Mouse (Mus musculus): ENCODE data around the gene Ncor2.

The Ncor2 gene

DNA sequence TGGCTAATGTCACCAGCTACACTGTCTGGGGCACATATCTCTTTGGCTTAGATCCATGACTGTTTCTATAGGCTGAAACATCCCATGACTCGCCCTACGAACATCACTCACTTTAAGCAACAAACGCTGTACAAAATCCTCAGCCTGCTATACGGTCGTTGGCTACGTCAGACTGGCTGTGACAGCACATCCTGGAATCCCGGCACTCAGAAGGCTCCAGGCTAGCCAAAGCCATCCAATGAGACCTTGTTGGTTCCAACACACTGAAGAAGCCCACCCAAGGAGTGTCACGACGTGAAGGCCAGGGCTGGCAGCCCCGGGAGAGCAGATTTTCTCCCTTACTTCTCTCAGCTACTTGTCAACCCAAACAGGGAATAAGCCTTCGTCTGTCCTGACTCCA lies 82.7 kb downstream of the Ncor2 start:
- DNase-seq (ENCODE audit: inconsistent ontology term): no peak

DNA sequence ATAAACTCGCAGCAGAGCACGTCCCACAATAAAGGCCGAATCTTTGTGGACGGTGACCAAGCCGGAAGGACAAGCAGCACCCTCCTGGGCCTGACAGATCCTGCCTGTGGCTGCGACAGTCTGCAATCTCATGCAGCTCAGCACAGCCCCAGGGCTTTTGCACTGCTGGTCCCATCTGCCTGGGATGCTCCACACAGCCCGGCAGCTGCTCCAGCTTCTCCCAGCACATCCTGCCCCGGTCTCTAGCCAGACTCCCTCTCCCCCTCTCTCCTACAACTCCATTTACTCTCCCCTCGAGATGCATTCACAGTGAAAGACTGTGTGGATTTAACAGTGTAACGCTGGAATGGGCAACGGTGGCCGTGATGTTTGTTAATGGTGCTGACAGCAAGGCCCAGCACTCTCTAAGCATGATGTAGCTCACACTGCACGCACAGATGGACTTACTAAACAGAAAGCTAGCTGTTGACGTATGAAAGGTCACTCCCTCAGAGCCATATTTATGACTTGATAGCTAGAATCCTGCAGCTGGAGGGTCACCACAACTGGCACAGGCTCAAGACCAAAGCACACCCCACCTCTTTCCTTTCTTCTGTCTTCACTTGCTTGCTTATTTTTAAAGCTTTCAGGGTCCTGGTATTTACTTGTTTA lies 83.4 kb downstream of the Ncor2 start:
- no peak for DNase-seq (ENCODE audit: inconsistent ontology term)

DNA sequence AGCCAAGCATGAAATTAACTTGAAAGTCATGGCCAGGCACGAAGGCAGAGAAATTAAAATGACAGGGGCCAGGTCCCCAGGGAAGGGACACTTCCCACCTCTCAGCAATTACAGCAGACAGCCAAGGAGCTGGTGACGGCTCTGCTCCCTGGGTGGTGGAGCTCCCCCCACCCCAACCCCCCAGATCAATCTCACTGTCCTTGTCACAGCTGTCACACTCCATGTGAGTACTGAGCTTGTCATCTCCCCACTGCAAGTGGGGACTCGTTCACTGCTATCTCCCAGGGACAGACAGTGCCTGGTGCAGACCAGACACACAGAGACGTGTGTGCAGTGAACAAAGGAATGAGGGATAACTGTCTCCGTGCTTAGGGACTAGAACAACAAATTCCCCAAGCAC lies 85.2 kb downstream of the Ncor2 start:
- DNase-seq (ENCODE audit: inconsistent ontology term): no peak

DNA sequence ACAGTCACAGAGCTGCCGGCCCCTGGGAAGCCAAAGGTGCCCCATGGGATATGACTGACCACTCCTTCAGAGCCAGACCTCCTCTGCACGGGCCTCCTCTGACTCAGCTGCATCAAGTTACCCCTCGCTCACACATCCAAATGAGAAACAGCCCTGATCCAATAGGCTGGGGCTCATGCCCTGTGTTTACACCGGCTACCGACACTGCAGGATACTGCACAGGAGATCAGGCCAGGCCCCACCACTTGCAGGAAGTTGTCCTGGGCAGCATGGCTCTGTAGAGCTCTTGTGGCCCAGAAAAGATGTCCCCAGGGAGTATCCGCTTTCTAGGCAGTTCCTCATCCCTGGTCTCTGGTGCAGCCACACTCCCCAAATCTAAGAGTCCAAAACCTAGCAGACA lies 90.9 kb downstream of the Ncor2 start:
- DNase-seq (ENCODE audit: inconsistent ontology term): no peak

DNA sequence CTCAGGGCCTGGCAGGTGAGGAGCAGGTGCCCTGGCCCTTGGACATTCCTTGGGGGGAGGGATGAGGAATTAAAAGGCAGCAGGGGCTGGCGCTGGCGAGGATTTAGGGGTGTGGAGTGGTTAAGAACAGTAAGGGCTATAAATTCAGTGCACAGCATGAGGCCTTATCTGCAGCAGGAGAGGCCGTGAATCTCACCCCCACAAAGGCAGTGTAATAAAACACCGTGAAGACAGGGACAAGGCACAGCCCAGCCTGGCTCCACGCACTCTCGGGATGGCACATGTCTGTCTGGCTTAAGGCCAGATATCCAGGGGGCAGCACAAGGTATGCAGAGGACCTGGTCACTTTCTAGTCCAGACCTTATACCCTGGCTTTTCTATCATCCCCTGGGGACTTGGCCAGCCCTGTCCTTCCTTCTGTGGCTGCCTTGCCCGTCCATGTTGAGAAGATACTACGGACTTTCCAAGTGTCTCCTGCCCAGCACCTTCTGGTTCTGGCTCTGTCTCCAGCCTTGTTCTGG lies 93.9 kb downstream of the Ncor2 start:
- DNase-seq (ENCODE audit: inconsistent ontology term): no peak

DNA sequence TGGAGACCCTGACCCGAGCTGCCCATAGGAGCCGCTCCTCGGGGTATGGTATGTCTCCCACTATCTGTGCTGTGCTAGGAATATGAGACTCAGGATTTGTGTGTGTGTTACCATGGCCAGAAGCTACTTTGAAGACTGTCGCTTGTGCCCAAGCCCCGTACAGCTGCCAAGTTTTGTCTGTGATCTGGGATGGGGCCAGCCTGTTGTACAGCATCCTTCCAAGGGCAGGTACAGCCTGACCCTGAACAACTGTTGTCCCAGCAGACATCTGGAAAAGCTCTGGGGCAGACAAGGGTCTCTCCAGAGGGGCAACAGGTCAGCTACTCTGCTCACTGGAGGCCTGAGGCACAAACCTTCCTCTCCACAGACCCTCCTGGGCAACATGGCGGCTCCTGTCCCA lies 95.3 kb downstream of the Ncor2 start:
- DNase-seq (ENCODE audit: inconsistent ontology term): no peak

DNA sequence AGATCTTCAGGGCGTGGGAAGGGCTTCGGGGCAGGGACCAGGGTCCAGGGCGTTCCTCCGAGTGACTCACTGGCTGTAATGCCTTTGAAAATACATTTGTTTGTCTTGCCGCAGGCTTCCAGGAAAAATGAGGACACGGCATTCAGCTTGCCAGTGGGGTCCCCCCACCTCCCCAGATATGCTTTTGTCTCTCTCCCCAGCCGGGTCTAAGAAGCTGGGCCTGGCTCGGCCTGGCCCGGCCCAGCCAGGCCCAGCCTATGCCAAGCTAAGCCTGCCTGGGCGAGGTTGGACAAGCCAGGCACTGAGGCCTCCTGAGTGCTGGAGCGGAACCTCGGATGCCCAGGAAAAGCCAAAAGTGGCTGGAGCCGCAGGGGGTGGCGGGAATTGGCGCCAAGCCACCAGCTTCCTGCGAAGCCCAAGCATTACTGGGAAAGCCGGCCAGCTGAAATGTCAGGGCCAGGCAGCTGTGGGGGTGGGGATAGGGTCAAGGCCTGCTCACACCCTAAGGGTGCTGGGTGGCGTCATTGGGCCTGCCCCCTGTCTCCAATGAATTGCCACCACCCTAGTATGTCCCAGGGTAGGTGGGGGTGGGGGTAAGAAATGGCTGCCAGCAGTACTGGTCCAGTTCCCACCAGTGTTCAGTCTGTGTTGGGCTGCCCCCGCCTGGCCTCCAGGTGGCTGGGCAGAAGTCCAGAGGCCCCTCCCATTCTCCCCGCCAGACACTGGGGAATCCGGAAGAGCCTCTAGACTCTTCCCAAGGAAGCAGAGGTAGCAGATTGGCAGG lies 97.5 kb downstream of the Ncor2 start:
- peak; percentile 99 for DNase-seq (ENCODE audit: inconsistent ontology term)

DNA sequence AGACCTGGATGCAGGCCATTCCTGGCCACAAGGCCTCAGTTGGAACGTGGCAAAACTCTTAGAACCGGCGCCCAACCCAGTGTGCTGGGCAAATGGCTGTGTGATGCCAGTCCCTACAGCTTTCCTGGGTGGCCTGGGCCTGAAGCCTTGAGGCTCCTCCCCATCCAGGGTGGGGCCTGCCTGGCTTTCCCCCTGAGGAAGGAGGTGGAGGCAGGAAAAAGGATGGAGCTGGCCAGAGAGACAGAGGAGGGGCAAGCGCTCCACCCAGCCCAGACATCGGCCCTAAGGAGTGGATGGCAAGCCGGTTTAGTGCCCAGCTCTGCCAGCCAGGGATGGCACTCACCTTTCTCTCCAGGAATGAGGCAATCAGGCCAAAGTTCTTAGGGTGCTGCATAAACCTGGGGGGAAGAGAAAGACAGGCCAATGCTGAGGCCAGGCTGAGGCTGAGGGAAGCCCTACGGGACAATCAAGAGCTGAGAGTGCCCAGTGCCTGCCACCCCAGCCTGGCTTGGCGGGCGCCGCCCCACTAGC lies 98.2 kb downstream of the Ncor2 start:
- DNase-seq (ENCODE audit: inconsistent ontology term): peak; percentile 87

DNA sequence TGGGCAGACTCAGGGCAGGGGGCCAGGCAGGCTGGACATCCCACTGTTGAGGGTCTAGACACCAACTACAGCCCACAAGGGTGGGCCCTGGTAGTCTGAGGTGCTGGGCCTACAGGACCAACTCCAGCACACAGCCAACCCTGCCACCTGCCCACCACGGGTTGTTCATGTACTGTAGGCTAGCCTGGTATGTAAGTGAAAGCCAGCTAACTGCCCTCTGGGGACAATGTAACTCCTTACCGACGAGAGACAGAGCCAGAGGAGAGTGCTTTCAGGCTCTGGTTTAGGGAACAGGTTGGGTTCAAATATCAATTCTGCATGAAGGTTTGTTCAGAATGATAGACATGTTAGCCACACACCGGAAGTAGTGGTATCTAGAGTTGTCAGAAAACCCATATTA lies 98.7 kb downstream of the Ncor2 start:
- DNase-seq (ENCODE audit: inconsistent ontology term): no peak

DNA sequence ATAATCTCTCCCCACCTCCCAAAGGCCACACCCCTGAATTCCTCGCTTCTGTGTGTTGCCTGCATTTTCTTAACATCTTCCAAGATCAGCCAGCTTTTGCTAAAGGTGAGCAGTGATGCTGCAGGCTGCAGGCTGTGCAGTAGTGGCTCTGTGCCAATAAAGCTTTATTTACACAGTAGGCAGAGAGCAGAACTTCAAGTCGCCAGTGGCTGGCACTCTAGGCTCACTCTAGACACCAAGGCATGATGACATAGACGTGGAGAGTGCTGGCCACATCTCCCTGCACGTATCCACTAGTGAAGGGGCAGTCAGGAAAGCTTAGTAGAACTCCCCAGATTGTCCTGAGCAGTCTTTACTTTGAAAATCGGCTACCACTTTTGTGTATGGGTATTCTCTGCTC lies 100.8 kb downstream of the Ncor2 start:
- no peak for DNase-seq (ENCODE audit: inconsistent ontology term)

DNA sequence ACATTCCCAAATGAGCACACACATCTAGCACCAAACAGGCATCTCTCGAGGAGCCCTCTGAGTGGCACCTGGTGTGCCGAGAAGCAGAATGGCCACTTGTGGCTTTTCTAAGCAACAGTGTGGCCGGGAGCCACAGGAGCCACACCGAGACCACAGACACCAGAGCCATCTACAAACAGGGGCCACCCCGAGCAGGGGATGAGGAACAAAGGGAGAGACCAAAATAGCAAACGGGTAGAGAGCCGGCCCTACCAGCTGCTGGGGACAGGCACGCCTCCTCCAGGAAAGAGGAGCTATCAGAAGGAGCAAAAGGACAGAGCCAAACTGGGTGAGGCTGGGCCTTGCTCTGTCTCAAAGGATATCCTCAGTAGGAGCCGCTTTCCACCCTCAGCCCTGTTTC lies 102.8 kb downstream of the Ncor2 start:
- no peak for DNase-seq (ENCODE audit: inconsistent ontology term)

DNA sequence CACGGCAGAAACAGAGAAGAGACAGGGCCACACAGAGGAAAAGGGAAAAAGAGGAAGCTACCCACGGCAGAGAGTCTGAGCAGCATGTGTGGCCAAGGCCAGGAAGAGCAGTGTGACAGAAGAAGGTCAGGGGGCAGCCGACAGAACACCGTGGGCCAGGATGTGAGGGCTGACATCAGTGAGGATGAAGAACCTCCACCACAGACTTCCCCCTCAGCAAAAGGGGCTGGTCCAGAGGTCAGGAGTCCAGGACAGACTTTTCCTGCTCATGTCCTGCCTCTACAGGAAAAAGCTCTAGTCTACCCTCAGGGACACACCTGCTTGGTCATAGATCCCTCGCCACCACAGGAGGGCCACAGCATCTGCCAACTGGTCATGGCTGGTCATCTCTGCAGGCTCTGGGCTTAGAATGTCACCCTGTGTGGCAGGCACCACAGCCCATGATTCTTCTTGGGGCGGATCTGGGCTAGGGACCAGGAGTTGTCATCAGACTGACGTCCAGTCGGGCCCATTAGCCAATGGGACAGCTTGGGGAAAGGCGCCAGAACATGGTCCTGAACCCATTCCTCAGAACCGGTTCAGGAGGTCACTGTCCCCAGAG lies 104.3 kb downstream of the Ncor2 start:
- no peak for DNase-seq (ENCODE audit: inconsistent ontology term)

DNA sequence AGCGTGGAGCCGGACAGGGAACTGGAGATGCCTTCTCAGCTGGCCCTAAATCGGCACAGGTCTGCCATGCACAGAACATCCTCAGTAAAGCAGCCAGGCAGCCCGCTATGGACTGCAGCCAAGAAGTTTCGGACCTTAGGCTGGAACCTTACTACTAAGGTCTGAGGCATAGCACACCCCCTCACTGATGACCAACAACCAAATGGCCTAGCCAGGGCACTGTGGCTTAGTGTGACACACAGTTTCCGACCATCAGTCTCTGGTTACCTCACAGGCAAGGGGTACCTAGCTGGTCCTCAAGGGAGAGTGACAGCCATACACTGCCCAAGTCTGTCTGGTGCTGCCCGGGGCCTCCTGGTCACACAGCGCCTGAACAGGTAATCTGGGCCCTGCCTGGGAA lies 105.1 kb downstream of the Ncor2 start:
- peak; percentile 51 for DNase-seq (ENCODE audit: inconsistent ontology term)

DNA sequence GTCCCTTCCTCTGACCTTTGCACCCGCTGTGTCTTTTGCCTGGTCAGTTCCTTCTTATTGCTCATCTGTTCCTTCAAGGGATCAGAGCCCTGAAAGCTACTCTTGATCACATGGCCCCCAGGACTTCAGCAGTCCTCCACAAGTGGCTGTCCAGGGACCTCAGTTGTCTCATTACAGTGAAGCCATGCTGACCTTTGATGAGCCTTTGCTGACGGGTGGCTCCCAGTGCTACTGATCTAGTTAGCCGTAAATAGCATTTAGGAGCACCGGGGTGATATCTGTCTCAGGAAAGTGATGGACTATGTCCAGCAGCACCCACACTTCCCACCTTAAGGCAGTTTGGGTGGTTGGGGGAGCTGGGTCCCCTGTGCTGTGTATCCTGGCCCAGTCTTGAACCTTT lies 105.7 kb downstream of the Ncor2 start:
- no peak for DNase-seq (ENCODE audit: inconsistent ontology term)

DNA sequence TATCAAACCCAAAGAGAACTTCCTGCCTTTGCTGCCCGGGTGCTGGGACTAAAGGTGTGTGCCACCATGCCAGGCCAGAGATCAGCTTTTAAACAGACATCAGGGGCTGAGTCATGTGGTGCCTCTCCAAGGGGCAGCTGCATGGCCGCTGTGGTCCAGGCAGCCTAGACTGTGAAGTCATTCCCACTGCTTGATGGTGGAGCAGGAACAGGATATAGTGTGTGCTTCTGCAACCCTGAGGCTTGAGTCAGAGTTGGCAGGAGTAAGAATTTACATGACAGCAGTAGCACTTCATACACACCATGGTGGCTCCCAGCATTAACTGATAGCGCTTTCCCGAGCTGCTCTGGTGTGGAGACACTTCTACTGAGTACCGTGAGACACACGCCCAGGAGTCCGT lies 106.6 kb downstream of the Ncor2 start:
- DNase-seq (ENCODE audit: inconsistent ontology term): peak; percentile 66

DNA sequence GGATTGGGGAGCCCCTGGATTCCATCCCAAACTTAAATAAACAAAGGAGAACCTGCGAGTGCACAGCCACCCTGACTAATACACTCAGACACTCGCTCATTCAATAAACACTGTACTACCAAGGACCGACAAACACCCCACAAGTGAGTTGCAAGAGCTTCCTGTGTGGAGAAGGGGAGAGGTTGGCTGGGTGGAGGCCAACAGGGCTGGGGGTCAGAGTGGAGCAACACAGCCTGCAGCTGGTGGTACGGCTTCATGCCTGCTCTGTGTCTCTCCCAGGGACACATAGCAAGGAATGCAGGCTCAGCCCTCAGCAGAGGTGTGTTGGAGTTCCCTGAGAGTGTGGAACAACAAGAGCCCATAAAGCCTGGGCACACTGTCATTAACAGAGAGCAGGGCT lies 107.1 kb downstream of the Ncor2 start:
- DNase-seq (ENCODE audit: inconsistent ontology term): no peak

DNA sequence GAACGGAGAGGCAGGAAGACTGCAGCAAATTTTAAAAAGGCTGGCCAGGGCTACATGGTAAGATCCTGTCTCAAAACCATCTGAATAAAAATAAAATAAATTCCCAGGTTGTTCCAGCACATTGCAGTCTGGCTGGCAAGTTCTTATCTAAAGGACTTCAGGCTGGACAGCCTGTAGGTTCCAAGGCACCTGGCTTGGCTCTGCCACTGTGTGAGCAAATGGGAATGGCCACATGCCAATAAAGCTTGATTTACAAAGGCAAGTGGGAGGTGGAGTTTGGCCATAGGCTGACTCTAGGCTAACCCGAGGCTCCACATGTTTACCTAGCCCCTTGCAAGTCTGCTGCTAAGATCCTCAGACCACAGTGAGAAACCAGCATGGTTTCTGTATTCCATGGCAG lies 108.6 kb downstream of the Ncor2 start:
- DNase-seq (ENCODE audit: inconsistent ontology term): no peak

DNA sequence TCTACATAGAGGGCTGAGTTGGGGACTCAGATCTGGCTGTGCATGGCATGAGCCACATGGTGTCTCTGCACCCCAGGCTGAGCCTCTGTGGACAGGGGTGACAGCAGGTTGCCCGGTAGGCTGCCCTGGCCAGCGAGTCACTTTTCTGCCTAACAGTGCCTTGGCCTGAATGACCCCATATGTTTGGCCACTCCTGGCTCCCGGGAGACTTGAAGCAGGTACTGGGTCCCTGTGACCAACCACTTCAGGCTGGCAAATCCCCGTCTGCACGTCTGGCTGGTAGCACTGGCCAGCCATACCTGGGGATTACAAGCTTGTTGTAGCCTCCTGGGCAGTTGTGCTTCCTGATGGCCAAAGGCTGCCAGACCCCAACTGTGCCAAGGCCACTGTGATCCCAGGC lies 109.1 kb downstream of the Ncor2 start:
- DNase-seq (ENCODE audit: inconsistent ontology term): no peak

DNA sequence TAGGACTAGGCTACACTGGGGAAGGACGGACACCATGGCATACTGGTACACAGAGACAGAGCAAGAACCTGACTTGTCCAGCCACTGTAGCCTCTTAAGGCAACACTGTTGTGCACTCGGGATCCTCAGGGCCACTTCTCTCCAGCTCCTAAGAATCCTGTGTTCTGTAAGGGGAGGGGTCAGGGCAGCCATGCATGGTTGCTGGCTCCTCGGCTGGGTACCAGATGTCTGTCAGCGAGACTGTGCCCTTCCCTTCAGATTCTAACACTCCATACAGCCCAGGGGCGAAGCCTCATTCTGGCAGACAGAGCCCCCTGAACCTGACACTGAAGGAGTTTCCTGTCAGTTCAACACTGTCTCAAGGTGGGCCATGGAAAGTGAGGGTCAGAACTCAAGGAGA lies 109.6 kb downstream of the Ncor2 start:
- DNase-seq (ENCODE audit: inconsistent ontology term): no peak

DNA sequence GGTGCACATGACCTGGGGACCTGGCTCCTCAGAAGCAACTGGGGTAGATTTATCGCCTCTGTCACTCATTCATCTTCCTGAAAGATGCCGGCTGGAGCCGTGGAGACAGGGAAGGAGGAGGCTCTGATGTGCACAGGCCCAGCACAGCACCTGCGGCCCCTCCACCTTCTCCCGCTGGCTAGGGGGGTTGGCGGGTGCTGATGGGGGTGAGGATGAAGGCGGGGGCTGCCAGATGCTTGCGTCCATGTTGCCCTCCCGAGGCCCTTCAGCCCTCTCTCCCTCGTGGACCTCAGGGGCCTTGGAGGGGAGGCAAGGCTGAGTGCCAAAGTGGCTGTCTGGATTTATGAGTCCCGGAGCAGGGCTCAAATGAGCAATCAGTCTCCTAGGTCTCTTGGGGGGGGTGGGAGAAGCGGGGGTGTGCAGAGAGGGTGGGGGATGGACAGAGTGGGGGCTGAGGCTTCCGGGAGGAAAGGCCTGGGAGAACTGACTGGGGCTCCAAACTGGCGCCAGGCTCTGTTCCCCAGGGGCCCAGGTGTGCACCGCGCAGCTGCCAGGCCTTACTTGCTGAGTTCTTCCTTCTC lies 110.6 kb downstream of the Ncor2 start:
- no peak for DNase-seq (ENCODE audit: inconsistent ontology term)

DNA sequence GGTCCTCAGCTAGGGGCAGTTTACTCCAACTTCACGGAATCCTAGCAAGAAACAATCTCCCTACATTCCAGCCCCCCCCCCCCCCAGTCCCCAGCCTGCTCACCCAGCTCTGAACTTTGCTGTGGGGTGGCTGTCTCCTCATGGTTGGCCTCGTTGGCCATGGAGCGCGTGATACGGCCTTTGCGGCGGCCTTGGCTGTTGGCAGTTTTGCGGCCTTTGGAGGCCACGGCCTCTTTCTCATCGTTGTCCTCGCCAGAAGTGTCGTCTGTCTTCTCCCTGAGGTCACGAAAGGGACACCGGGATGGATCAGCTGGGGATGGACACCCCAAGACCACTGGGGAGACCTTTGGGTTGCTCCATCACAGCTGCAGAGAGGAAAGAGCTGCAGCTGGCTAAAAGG lies 111.3 kb downstream of the Ncor2 start:
- DNase-seq (ENCODE audit: inconsistent ontology term): no peak
